Mouse (Mus musculus) lung, postnatal 0 days (tissue): ENCODE results near the gene Prdm8. TPM values are rescaled to one million over a fixed set of nuclear protein-coding genes. Genes with fewer than 3 reads are reported as not detected.
A peak's percentile ranks its signal among the peaks of the same experiment; 100 is the strongest.

Source experiments
- ATAC-seq: fragments of 200-750 bp; cut with Nextera tagmentation; 2 replicates; pipeline ENCODE4 v1.8.0; 2017; ENCODE audit warnings: moderate library complexity
- DNase-seq: peaks from one replicate; pipeline ENCODE4 v3.0.0-alpha.2; 2016; ENCODE audit warnings: low spot score
- H3K27ac ChIP-seq: fragments of 300-500 bp; sonication (generic); 2 replicates; pipeline ENCODE4 v1.5.1; 2014; ENCODE audit warnings: antibody characterized with exemption, mild to moderate bottlenecking, low read length, mixed read lengths
- H3K27me3 ChIP-seq: fragments of 300-500 bp; sonication (generic); replicated peaks from 2 replicates; pipeline ENCODE4 v1.6.1; 2014; ENCODE audit warnings: low read length, mixed read lengths; ENCODE audit not compliant: insufficient read depth
- H3K36me3 ChIP-seq: fragments of 300-500 bp; sonication (generic); 2 replicates; pipeline ENCODE4 v1.6.1; 2014; ENCODE audit warnings: low read length, mixed read lengths; ENCODE audit not compliant: insufficient read depth
- H3K4me1 ChIP-seq: fragments of 300-500 bp; sonication (generic); 2 replicates; pipeline ENCODE4 v1.6.1; 2014; ENCODE audit warnings: antibody characterized with exemption, low read depth, low read length, mixed read lengths; ENCODE audit not compliant: insufficient read depth
- H3K4me2 ChIP-seq: fragments of 300-500 bp; sonication (generic); replicated peaks from 2 replicates; pipeline ENCODE4 v1.6.1; 2014; ENCODE audit warnings: low read depth, mild to moderate bottlenecking, low read length, moderate library complexity, mixed read lengths
- H3K4me3 ChIP-seq: fragments of 300-500 bp; sonication (generic); 2 replicates; pipeline ENCODE4 v1.5.1; 2014; ENCODE audit warnings: low read depth, low read length
- H3K9ac ChIP-seq: fragments of 300-500 bp; sonication (generic); replicated peaks from 2 replicates; pipeline ENCODE4 v1.6.1; 2014; ENCODE audit warnings: low read depth, mild to moderate bottlenecking
- H3K9me3 ChIP-seq: fragments of 300-500 bp; sonication (generic); 2 replicates; pipeline ENCODE4 v1.6.1; 2016; ENCODE audit warnings: low read length, mixed read lengths
- CTCF ChIP-seq: IDR thresholded peaks from 2 replicates; pipeline ENCODE4 v1.5.1; 2016; ENCODE audit warnings: antibody characterized with exemption, mild to moderate bottlenecking
- EP300 ChIP-seq: IDR thresholded peaks from 2 replicates; pipeline ENCODE4 v1.6.1; 2016; ENCODE audit warnings: antibody characterized with exemption, mild to moderate bottlenecking, control low read depth
- WGBS: fragments of 180-500 bp; shearing (Covaris S2); extraction: QIAGEN DNeasy Blood & Tissue Kit; methylation state at CpG from one replicate; pipeline ENCODE4 v1.1.7; 2014; 5-methylcytosine and 5-hydroxymethylcytosine counted together
- polyA plus RNA-seq: library from polyadenylated mRNA; unstranded; fragments of >200 nt; fragmentation: Nextera tagmentation; extraction: Ambion mirVana; gene quantifications from 2 replicates; pipeline ENCODE4 v1.2.1, GENCODE M21; 2015

Prdm8 gene
- polyA plus RNA-seq, result 0.99 and 2.3 TPM in 2 replicates

DNA sequence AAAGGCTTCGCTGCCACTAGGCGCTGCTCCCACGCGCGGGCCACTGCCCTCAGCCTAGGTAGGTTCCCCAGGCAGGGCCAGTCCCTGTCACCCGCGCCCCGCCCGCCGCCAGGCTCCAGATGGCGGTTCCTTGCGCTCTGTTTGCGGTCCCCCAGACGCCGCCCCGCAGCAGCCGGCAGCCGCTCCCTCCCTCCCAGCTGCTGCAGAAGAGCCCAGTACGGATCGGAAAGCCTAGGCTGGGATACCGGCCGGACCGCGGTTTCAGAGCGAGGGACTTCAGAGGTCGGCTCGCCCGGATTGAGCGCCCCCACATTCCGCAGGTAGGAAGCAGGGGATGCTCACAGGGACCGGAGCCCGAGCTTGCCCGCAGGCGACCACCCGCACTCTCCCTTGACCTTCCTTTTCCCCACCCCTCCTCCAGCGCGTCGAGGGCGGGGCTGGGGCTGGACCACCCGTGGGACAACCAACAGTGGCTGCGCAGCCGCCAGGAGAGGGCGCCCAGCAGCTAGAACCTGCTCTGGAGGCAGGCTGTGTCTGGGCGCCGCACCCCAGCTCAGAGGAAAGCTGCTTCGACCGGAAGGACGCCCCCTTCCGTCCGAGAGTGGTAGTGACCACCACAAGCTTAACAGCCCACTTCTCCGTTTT lies at the start of gene Prdm8:
Prdm8 (plus strand) TSS at position 19 of the 645 bp plus-strand sequence.
- WGBS, result under 1% methylated on average over 48 of the region's 51 CpGs
- DNase-seq (peak; percentile 90), ATAC-seq (peak; percentile 97)

DNA sequence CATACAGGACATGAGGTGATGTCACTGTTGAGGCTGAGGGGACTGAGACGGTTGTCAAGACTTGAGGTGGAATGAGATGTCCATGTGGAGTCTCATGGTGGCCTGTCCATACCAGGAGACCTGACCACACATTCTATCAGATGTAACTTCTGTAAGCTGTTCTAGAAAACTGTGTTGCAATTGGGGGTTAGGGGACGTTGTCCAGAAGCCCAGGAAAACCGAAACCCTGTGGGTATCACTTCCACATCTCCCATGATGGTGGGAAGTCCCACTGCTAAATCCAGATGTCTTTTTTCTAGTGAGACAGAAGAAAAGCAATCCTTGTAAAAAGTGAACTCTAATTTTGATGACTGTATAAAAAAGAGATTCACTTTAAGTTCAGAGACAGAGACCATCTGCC lies 39.9 kb upstream of the Prdm8 start:
- Histone ChIP-seq H3K9me3 (no peaks in the 10 kb centered on the region), H3K27ac (no peak overlapping the region), H3K4me2 (no peak overlapping the region), H3K4me3 (no peak overlapping the region), H3K27me3 (no peaks in the 10 kb centered on the region), H3K9ac (no peak overlapping the region), H3K4me1 (no peaks in the 10 kb centered on the region), H3K36me3 (no peaks in the 10 kb centered on the region)
- WGBS, result 78% methylated on average over 3 of the region's 3 CpGs
- no peak for TF ChIP-seq CTCF
- no peak for TF ChIP-seq EP300
- no peak for ATAC-seq
- DNase-seq, result no peak

More for the DNA sequence above, at the start of gene Prdm8:
- H3K4me3 ChIP-seq, result peak within 1 kb of the TSS; percentile 46
- H3K27me3 ChIP-seq, result peaks cover 45% of the 10 kb centered on the region
- H3K36me3 ChIP-seq, result no peaks in the 10 kb centered on the region
- H3K4me2 ChIP-seq, result peak within 1 kb of the TSS; percentile 68
- H3K27ac ChIP-seq, result no peak within 1 kb of the TSS
- no peaks in the 10 kb centered on the region for H3K9me3 ChIP-seq
- TF ChIP-seq CTCF (peak; percentile 93), EP300 (no peak)
- H3K4me1 ChIP-seq, result 0 out of 2 replicates have a peak, but pooled peaks cover 5% of the 10 kb centered on the region
- H3K9ac ChIP-seq, result no peak within 1 kb of the TSS

DNA sequence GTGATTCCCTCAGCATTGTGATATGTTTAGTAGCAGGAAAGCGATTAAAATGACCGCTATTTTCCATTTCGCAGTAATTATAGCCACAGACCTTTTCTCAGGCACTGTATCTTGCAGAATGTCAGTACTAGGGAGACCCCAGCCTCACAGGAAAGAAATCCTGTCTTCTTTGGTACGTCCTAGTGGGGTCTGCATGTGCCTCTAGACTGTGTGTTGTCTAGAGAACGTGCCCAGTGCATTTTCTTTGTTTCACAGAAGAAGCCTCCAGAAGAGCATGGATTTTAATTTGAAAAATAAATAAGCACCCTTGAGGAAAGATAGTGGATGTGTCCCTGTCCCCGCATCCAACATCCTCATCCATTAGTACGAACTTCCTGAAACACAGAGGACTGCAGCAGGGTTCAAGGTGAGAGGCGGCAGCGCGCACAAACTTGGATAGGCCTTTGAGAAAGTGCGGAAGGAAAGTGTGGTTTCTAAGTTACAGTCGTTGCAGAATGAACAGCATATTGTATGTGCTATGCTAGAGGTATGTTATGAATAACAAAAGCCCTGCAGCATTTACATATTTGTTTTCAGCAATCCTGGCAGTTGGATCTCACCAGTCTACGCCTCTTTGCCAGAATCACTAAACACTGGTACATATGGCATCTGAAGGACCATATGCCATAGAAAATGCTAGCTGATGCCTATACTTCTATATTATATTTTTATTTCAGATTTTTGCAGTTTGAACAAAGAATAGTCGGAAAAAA lies 28.3 kb upstream of the Prdm8 start:
- Histone ChIP-seq H3K4me3 (no peak overlapping the region), H3K27me3 (no peaks in the 10 kb centered on the region), H3K27ac (no peak overlapping the region), H3K9me3 (no peaks in the 10 kb centered on the region), H3K9ac (no peak overlapping the region), H3K4me1 (no peaks in the 10 kb centered on the region), H3K4me2 (no peak overlapping the region), H3K36me3 (no peaks in the 10 kb centered on the region)
- TF ChIP-seq EP300 (no peak), CTCF (no peak)
- 78% methylated on average over 14 of the region's 14 CpGs for WGBS
- DNase-seq (no peak), ATAC-seq (no peak)

DNA sequence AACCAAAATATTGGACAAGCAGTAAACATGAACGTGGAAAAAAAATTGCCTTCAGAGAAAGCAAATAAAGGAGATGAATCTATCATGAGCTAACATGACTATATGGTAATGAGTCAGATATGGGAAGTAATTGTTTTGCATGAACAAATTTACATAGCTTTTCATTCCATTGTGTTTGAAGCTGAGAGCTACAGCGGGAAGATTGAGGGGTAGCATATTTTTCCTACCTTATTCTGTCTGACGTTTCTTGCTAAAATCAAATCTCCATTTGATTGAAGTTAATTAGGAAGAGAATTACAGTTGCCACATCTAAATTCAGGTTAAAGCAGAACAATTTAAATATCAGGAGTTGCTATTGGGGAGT lies 27.7 kb upstream of the Prdm8 start:
- no peaks in the 10 kb centered on the region for H3K9me3 ChIP-seq
- no peaks in the 10 kb centered on the region for H3K4me1 ChIP-seq
- no peaks in the 10 kb centered on the region for H3K27me3 ChIP-seq
- TF ChIP-seq CTCF (no peak), EP300 (no peak)
- no peaks in the 10 kb centered on the region for H3K36me3 ChIP-seq
- ATAC-seq (no peak), DNase-seq (no peak)
- no peak overlapping the region for H3K9ac ChIP-seq
- H3K27ac ChIP-seq, result no peak overlapping the region
- no peak overlapping the region for H3K4me3 ChIP-seq
- no peak overlapping the region for H3K4me2 ChIP-seq
- WGBS, result 77% methylated on average over 3 of the region's 3 CpGs

DNA sequence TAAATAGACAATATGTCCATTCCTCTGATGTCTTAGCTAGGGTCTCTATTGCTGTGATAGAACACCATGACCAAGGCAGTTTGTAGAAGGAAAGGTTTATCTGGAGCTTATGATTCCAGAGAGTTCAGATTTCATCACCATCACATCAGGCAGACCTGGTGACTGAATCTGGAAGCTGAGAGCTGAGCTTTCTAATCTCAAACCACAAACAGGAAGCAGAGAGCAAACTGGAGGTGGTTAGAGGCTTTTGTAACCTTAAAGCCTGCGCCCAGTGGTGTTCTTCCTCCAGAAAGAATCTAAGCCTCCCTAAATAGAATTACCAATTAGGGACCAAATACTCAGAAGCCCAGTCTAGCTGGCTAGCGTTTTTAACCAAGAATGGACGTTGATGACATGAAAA lies 20.1 kb upstream of the Prdm8 start:
- Histone ChIP-seq H3K9ac (no peak overlapping the region), H3K4me1 (no peaks in the 10 kb centered on the region), H3K36me3 (no peaks in the 10 kb centered on the region), H3K27ac (no peak overlapping the region), H3K4me2 (no peak overlapping the region), H3K27me3 (no peaks in the 10 kb centered on the region), H3K9me3 (no peaks in the 10 kb centered on the region), H3K4me3 (no peak overlapping the region)
- TF ChIP-seq EP300, result no peak
- TF ChIP-seq CTCF, result no peak
- WGBS, result 63% methylated on average over 3 of the region's 3 CpGs
- DNase-seq, result no peak
- no peak for ATAC-seq

DNA sequence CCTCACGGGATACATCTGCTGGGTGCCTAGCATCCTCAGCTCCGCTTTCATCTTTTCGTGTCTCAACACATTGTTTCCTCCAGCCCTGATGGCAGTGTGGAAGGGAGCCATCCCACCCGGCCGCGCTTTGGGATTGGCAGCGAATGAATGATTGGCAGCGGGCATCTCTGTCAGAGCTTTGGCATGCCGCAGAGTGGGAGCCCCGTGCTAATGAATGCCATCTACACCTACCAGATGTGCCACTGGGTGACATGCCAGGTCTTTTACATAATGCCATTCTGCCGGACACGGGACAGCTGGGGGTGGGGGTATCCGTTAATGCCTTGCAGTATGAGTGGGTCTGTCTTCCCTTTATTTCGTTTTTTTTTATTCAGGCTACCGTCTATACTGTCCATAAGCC lies 882 bp upstream of the Prdm8 start:
- WGBS, result 6% methylated on average over 15 of the region's 15 CpGs
- Histone ChIP-seq H3K27me3 (peaks cover 41% of the 10 kb centered on the region; the same call in 1 of the 2 replicates), H3K27ac (no peak overlapping the region), H3K36me3 (no peaks in the 10 kb centered on the region), H3K4me1 (0 out of 2 replicates have a peak, but pooled peaks cover 5% of the 10 kb centered on the region), H3K9me3 (no peaks in the 10 kb centered on the region), H3K4me2 (peak overlapping the region; percentile 68; the same call in 1 of the 2 replicates), H3K4me3 (no peak overlapping the region), H3K9ac (no peak overlapping the region)
- ATAC-seq (no peak), DNase-seq (no peak)
- TF ChIP-seq CTCF (no peak), EP300 (no peak)
